Mouse (Mus musculus) brain, embryonic 14.5 days (tissue): ENCODE results near the gene Tmem54.

ENCODE experiments used
- CTCF ChIP-seq: fragments of 200-500 bp; IDR thresholded peaks from 2 replicates; pipeline ENCODE4 v1.5.1; 2012; ENCODE audit warnings: inconsistent platforms, mild to moderate bottlenecking, moderate library complexity, borderline replicate concordance; ENCODE audit not compliant: insufficient read depth, insufficient read length; ENCODE audit errors: extremely low read depth
- POLR2A ChIP-seq: fragments of 200-500 bp; IDR thresholded peaks from 2 replicates; pipeline ENCODE4 v1.6.1; 2012; ENCODE audit warnings: mild to moderate bottlenecking, inconsistent platforms, borderline replicate concordance; ENCODE audit not compliant: poor library complexity, insufficient read depth, insufficient read length, severe bottlenecking; ENCODE audit errors: extremely low read depth

GRCm38 (mm10) chr4:129120520-129121445 is 15.4 kb downstream of the Tmem54 start:
- peak; percentile 16; the same call in 1 of the 2 replicates for TF ChIP-seq CTCF
- no peak for TF ChIP-seq POLR2A
